Mouse (Mus musculus) R1 (cell line): ENCODE measurements around the gene Pcare.
"Not testable (repeated sequence)": the region's sequence is repeated elsewhere in the genome, so short reads cannot be mapped to it uniquely, and the experiment has no call there.

Experiments used
- DNase-seq: peaks from one replicate; pipeline ENCODE4 v3.0.0-alpha.2; 2018; ENCODE audit warnings: low read depth, low spot score

Gene Pcare

GRCm38 (mm10) chr17:71752831-71753230 lies at the start of gene Pcare:
TSS of gene Pcare (minus strand) at chr17:71752894.
- DNase-seq, result no peak

GRCm38 (mm10) chr17:71795521-71796205 lies 43.0 kb upstream of the Pcare start:
- DNase-seq, result no peak

DNA sequence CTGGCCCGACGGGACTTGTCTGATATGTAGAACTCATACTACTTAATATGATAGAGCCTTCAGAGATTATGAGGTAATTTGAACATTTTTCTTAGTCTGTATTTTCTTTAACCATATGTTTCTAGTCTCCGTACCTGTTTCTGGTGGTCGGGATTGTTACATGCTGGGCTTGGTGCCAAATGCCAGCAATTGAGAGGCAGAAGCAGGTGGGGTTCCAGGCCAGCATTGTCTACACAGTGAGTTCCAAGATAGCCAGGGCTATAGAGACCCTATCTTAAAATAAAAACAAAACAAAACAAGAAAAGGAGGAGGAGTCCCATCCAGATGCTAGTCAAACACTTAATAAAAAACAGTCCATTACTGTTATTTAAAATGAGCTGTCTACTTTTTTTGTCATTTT lies 38.9 kb upstream of the Pcare start:
- DNase-seq, result no peak

DNA sequence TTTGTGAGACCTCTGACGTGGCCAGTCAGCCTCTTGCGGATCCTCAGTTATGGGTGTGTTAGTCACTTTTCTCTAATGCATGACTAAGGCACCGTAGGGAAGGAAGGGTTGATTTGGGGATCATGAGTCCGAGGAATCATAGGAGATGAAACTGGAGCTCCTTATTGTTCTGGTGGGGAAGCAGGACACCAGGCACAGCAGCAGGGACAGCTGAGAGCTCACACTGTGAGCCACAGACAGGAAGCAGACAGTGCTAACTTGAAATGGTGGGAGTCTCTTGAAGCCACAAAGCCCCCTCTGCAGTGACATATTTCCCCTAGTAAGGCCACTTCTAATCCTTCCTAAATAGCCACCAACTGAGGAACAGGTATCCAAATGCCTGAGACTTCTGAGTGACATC lies 38.4 kb upstream of the Pcare start:
- no peak for DNase-seq

DNA sequence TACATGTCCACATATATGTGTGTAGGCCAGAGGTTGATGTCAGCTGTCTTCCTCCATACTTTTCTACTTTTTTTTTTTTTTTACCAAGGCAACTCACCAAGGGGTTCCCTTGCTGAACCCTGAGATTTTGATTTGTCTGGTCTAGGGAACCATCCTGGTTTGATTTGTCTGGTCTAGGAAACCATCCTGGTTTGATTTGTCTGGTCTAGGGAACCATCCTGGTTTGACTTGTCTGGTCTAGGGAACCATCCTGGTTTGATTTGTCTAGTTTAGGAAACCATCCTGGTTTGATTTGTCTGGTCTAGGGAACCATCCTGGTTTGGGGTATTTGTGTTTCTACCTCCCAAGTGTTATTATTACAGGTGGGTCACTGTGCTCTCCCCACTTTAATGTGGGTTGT lies 33.8 kb upstream of the Pcare start:
- peak; percentile 49 for DNase-seq

- no peak for DNase-seq
These were observed 30.7 kb upstream of the Pcare start for GRCm38 (mm10) chr17:71783366-71783735.

DNA sequence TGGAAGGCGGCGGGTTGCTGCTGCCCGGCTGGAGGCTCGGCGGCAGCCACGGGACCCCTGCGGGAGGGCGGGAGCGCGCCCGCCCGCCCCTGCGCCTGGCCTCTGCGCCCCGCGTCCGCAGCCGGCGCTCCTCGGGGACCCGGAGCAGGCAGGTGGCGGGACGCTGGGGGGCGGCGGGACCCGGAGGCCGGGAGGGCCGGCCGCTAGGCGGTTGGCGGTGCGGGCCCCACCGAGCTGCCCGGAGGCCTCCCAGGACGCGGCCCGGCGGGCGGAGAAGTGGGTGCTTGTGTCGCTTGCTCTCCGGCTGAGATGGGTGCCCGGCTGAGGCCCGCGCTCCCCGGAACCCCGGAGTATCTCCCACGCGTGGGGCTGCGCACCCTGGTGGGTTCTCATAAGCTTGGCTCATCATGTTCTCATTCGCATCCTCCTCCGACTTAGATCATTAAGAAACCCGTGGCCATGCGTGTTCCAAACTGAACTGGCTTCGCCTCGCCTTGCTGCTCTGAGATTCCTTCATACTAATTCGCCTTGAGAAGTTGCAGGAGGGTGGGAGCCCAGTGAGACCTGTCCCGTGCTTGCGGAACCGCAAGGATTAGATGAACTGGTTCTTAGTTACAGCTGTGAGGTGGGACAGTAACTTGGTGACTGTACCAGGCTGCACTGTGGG lies 30.1 kb upstream of the Pcare start:
- DNase-seq, result peak; percentile 69

GRCm38 (mm10) chr17:71782242-71782698 lies 29.6 kb upstream of the Pcare start:
- DNase-seq, result peak; percentile 54

DNA sequence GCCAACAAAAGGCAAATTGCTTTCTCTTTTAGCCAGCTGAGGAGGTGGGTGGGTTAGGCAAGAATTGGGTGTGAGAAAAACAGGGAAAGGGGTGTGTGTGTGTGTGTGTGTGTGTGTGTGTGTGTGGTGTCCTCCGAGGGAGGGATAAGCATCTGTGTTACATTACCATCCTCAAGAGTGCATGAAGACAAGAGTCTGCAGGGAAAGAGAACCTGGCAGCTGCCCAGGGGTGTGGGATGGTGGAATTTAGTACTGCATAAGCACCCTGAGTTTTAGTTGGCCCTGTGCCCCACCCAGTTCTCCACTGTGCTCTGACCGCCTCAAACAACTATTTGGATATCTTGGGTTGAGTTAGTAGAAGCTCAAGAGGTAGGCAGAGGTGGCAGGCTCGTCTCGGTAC lies 28.3 kb upstream of the Pcare start:
- DNase-seq, result no peak

GRCm38 (mm10) chr17:71780490-71780889 lies 27.8 kb upstream of the Pcare start:
- no peak for DNase-seq

GRCm38 (mm10) chr17:71778696-71779095 lies 26.0 kb upstream of the Pcare start:
- peak; percentile 52 for DNase-seq

GRCm38 (mm10) chr17:71775279-71775678 lies 22.6 kb upstream of the Pcare start:
- no peak for DNase-seq

GRCm38 (mm10) chr17:71774173-71774572 lies 21.5 kb upstream of the Pcare start:
- no peak for DNase-seq

- DNase-seq, result no peak
These were observed 18.0 kb upstream of the Pcare start for GRCm38 (mm10) chr17:71770696-71771095.

DNA sequence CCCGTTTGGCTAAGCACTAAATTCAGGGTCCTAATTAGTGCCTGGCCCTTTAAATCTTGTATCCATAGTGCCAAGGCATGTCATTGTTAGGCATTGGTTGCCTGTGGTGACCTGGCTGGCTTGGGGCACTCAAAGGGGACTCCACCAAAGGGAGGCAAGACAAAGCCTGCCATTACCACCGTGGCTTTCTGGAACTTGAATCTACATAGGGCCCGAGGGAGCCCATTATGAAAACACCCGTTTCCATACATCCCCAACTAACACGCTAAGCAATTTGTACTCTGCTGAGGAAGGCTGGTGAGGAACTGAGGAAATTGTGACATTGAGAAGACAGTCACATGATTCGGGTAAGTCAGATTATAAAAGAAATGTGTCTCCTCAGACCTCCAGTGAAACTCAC lies 16.9 kb upstream of the Pcare start:
- DNase-seq, result no peak

GRCm38 (mm10) chr17:71768173-71768572 lies 15.5 kb upstream of the Pcare start, which contains the start of gene Clip4:
TSS of gene Clip4 (plus strand) at chr17:71768473.
- DNase-seq, result not testable (repeated sequence)

GRCm38 (mm10) chr17:71760536-71760935 lies 7.8 kb upstream of the Pcare start:
- no peak for DNase-seq

DNA sequence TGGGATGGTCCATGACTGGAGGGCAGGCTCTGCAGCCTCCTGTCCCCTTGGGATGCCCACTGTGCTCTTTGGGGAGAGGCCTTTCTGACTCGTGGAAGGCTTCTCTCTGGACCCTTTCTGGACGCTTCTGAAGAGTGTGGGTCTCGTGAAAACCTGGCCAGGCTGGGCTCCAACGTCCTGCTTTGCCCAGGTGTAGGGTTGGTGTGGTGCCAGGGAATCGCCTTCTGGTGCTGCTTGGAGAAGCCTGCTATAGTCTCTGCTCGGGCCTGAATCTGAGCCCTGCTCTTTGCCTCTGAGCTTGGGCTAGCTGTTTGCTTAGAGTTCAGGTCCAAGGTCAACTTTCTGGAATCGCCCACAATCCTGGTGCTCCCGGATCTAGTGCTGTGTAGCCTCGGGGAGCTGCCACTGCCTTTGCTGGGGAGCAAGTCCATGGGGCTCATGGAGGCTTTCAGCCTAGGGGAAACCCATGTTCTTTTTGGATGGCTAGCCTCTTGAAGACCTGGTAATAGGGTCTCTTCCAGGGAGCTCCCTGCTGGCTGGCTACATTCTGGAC lies 3.0 kb downstream of the Pcare start:
- no peak for DNase-seq

DNA sequence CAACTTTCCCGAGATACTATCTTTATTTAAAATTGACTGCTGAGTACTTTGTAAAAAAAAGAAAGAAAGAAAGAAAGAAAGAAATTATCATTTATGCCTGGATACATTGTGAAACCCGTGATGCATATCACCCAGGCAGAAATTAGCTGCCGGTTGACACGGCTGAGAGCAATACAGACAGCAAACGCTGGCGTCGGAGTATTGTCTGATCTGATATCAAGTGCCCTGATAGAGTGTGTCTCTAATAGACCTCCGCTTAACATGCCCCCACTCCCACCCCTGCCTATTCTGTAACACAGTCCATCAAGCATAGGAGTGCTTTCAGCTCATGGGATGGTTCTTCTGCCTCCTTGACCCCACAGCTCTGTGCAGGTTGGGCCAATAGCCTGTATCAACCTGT lies 5.1 kb downstream of the Pcare start:
- DNase-seq, result no peak

DNA sequence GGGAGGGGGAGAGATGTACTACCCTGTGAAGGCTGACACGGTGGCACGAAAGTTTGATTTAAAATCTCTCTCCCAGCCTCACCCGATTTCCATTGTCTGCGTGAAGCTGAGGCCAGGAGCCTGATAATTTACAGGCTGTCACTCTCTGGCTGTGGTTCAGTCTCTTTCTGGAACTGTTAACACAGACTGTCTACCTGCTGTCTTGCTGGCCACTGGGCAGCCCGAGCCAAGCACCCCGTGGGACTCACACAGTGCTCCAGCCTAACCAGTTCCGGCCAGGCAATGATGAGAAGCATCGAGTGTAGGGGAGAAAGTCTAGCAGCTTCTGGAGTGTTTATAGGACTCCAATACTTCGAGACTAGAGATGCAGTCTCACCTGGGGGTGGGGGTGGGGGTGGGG lies 6.6 kb downstream of the Pcare start:
- no peak for DNase-seq

DNA sequence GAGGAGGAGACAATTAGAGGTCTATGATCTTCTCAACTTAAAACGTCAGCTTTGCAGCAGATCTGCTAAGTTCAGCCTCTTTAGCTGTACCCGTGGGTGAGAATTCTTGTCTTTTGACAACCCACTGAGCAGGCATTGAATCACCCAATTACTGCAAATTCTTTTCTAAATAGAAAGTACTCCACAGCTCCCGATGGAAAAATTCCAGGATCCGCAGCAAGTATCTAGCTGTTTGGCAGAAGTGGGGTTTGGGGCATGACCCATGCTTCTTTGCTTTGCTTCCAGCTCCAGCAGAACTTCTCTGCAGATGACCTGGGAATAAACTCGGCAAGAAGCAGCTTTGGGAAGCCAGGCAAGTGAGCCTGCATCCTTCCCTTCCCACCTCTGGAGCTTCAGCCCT lies 9.8 kb downstream of the Pcare start:
- DNase-seq, result no peak

DNA sequence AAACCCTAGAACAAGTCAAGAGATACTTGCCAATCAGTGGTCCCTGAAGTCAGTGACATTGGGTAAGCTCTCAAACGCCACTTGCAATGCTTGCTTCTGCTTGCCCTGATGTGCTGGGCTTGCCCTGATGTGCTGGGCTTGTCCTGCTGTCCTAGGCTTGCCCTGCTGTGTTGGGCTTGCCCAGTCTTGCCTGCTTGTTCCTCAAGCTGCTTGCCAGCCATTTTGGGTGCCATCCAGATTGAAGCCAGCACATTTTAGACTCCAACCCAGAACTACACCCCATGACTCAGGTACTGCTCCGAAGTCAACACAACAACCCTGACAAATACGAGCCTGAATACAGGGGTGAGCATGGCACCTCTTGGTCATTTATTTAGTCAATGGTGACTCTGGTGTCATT lies 10.5 kb downstream of the Pcare start:
- no peak for DNase-seq

DNA sequence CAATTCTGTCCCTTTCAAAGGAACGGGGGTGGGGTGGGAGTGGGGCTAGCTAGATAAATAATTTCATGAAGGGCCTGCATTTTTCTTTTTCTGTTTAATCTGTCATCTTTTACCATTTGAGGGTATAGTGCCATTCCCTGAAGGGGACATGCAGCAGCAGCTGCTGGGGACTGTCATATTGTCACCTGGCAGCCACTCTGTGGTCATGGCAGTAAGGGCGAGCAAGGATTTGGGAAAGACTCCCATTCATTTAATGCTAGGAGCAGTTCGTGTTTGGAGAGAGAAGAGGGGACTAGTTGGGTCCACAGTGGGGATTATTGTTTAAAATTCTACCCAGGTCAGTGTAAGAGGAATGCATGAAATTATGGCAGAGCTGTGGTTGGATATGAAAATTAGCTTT lies 16.3 kb downstream of the Pcare start:
- no peak for DNase-seq
